Mouse (Mus musculus) heart, adult 18-20 months (tissue): ENCODE data around the gene Chadl. TPM values are rescaled to one million over a fixed set of nuclear protein-coding genes. Genes with fewer than 3 reads are reported as not detected.

Experiments used
- total RNA-seq, 2 experiments: library from RNA; stranded (reverse); gene quantifications; 2 replicates each; pipeline ENCODE4 v1.2.3; 2021

Chadl gene
- total RNA-seq, 2 experiments from 2014 or later, result 0.92 to 2.2 TPM

Other genes starting within 250 kb of the Chadl start
- 100 to 1,000 TPM; 113 to 130 TPM for gene Rbx1, start 231.0 kb downstream of the Chadl start, total RNA-seq
- gene Ep300, start 111.9 kb downstream of the Chadl start, total RNA-seq, result 10 to 100 TPM; 40.7 to 42.1 TPM
- gene L3mbtl2, start 33.4 kb downstream of the Chadl start, total RNA-seq, result 10 to 100 TPM; 11.9 to 14.1 TPM
- gene Zc3h7b, start 47.8 kb upstream of the Chadl start, total RNA-seq, result 10 to 100 TPM; 57.2 to 68.1 TPM
- gene Rangap1, start 48.2 kb upstream of the Chadl start, total RNA-seq, result 10 to 100 TPM; 29.4 to 30.4 TPM
- 10 to 100 TPM; 67.5 to 73.0 TPM for gene Tef, start 105.1 kb upstream of the Chadl start, total RNA-seq
- gene Tob2, start 161.5 kb upstream of the Chadl start, total RNA-seq, result 100 to 1,000 TPM; 103 to 127 TPM
- 10 to 100 TPM; 36.5 to 37.1 TPM for gene Phf5a, start 174.6 kb upstream of the Chadl start, total RNA-seq
- gene Aco2, start 175.0 kb upstream of the Chadl start, total RNA-seq, result 1,000 to 10,000 TPM; 2,055 to 2,104 TPM
- gene Polr3h, start 229.0 kb upstream of the Chadl start, total RNA-seq, result 10 to 100 TPM in 1 of 2 experiments, 1 to 10 TPM in 1; 7.8 to 10.7 TPM
- 10 to 100 TPM; 54.7 to 62.7 TPM for gene Csdc2, start 239.5 kb upstream of the Chadl start, total RNA-seq